12 mouse cellular contexts compared by ENCODE assay signal in the genomic region with DNA sequence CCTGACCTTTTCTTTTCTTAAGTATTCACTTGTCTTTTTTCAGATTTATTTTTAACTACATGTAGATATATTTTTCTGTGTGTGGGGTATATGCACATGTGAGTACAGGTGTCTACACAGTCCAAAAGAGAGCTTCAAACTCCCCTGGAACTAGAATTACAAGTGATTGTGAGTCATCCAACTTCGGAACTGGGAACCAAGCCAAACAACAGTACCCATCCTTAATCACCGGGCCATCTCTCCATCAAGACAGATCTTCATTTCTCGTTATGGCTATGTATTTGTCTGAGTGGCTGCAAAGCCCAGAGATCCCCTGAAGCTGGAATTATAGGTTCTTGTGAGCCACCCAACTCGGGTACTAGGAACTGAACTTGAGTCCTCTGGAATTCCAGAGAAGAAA.
"Had no signal": no experiment of that assay in that cellular context is flagged by ENCODE, and none has a peak within 500 bp of the region (broad histone marks: within the 10 kb centered on the region; RNA-seq: fewer than 3 reads in every experiment).

No protein-coding gene starts in this region.

- H3K27me3 ChIP-seq: limb, embryonic 13.5 days; liver, embryonic 15.5 days; midbrain, embryonic 13.5 days; stomach, embryonic 15.5 days had no signal

- ATAC-seq: lung, postnatal 0 days; midbrain, embryonic 13.5 days had no signal

- DNase-seq: kidney, postnatal 36 days; layer of hippocampus, adult 9-11 months; left cerebral cortex, postnatal 4 days; lung, adult 2 months; lung, postnatal 36 days; right cerebral cortex, postnatal 14 days; thymus, postnatal 36 days had no signal
